Mouse (Mus musculus) brown adipose tissue, adult 24 weeks (tissue): ENCODE data around the gene Pld3. TPM values are rescaled to one million over a fixed set of nuclear protein-coding genes. Genes with fewer than 3 reads are reported as not detected.

Source experiments
- H3K27ac ChIP-seq: fragments of 200-500 bp; replicated peaks from 2 replicates; pipeline ENCODE4 v1.5.1; 2012; ENCODE audit warnings: low read depth, mild to moderate bottlenecking, low read length
- H3K4me1 ChIP-seq: fragments of 200-500 bp; 2 replicates; pipeline ENCODE4 v1.6.1; 2012; ENCODE audit warnings: low read length, mixed read lengths; ENCODE audit not compliant: control insufficient read depth, insufficient read depth, insufficient read length
- H3K4me3 ChIP-seq: fragments of 200-500 bp; 2 replicates; pipeline ENCODE4 v1.5.1; 2012; ENCODE audit warnings: low read depth, mild to moderate bottlenecking, low read length, moderate library complexity; ENCODE audit not compliant: insufficient read depth
- polyA plus RNA-seq: library from polyadenylated mRNA; stranded (reverse); fragments of >200 nt; gene quantifications from 2 replicates; pipeline ENCODE4 v1.2.4, GENCODE M21; 2012; ENCODE audit not compliant: missing spikeins, insufficient read depth, insufficient read length

Gene Pld3
- polyA plus RNA-seq: 23.5 and 27.8 TPM in 2 replicates

DNA sequence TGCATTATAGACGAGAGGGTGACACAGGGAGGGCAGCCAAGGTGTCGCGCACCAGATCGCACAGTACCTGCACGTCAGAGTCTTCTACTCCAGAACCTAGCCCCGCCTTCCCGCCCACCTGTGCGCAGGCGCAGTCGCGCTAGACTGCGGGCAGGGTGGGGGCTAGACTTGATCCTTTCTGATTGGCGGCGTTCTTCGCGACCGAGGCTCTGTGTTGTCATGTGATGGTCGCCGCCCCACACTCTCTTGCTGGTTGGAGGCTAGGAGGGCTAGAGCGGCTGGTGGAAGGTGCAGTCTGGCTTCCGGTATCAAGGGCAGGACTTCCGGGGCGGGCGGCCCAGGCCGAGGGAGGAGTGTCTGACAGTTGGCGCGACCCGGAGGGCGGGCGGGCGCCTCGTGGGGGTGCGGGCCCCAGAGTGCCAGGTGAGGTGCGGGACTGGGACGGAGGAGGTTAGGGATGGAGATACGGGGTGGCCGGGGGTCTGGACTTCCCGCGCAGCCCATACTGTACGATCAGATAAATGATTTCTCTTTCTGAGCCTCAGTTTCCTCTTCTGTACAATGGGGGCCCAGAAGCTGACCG is at the start of gene Pld3, which contains the start of gene 2310022A10Rik:
Pld3 (minus strand) TSS at position 288 of the 583 bp plus-strand sequence.
2310022A10Rik (plus strand) TSS at position 303 of the 583 bp plus-strand sequence.
- Histone ChIP-seq H3K27ac (peak within 1 kb of the TSS; percentile 39; the same call in 1 of the 2 replicates), H3K4me3 (peak within 1 kb of the TSS; percentile 70), H3K4me1 (peaks cover 5% of the 10 kb centered on the region; the same call in 1 of the 2 replicates)

DNA sequence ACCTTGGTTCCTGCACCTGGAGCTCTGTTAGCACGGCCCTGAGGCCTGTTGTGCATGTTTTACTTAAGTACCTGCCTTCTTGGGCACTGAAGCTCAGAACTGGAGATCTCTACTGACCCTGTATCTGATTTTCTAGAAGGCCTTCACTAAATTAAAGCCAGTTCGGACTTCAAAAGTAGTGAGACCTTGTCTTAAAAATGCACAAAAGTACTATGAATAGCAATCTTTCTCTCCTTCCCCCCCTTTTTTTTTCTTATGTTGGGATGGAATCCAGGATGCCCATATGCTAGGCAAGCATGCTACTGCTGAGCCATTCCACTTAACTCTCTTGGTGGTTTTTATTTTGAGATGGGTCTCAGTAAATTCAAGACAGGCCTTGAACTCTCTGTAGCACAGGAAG is 49.1 kb upstream of the Pld3 start:
- Histone ChIP-seq H3K4me3 (no peak overlapping the region), H3K4me1 (peaks cover 29% of the 10 kb centered on the region), H3K27ac (no peak overlapping the region)

GRCm38 (mm10) chr7:27601628-27602027 is 48.6 kb upstream of the Pld3 start:
- Histone ChIP-seq H3K4me3 (no peak overlapping the region), H3K27ac (no peak overlapping the region), H3K4me1 (peaks cover 34% of the 10 kb centered on the region)

- Histone ChIP-seq H3K4me3 (no peak overlapping the region), H3K4me1 (peaks cover 37% of the 10 kb centered on the region), H3K27ac (no peak overlapping the region)
These were observed 45.0 kb upstream of the Pld3 start for GRCm38 (mm10) chr7:27598053-27598452.

- Histone ChIP-seq H3K4me3 (no peak overlapping the region), H3K27ac (peak overlapping the region; percentile 62), H3K4me1 (peaks cover 32% of the 10 kb centered on the region)
These were observed 43.8 kb upstream of the Pld3 start for GRCm38 (mm10) chr7:27596586-27597503.

DNA sequence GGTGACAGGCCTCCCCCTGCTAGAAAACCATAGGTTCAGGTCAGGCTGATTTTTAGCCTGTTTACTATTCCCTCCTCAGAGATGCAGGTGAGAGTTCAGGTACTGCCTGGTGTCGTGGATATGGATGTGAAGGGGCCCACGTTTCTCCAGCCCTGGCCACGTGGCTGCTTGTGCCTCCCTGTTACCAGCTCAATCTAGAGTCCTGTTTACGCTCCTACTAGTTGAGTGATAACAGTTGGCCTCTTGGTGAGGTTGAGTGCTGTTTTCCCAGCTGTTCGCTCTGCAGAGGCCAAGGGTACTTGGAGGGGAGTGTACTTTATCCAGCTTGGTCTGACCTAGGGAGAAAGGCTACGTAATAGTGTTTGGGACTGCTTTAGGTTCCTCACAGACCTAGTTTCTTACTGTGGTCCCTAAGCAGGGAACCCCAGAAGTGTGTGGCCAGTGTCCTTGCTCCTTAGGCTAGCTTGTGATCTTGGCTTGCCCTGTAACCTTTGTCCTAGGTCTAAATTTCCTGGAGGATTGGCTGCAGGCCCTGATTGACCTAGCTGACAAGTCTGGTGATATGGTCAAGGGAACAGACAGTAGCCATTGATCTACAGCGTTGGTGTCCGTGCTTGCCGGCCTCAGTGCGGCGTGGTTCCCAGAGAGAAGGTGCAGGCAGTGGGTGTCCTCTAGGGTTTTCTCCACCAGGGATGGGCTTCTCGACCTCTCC is 40.1 kb upstream of the Pld3 start:
- Histone ChIP-seq H3K4me3 (peak overlapping the region; percentile 97), H3K27ac (peak overlapping the region; percentile 98), H3K4me1 (peaks cover 25% of the 10 kb centered on the region)

DNA sequence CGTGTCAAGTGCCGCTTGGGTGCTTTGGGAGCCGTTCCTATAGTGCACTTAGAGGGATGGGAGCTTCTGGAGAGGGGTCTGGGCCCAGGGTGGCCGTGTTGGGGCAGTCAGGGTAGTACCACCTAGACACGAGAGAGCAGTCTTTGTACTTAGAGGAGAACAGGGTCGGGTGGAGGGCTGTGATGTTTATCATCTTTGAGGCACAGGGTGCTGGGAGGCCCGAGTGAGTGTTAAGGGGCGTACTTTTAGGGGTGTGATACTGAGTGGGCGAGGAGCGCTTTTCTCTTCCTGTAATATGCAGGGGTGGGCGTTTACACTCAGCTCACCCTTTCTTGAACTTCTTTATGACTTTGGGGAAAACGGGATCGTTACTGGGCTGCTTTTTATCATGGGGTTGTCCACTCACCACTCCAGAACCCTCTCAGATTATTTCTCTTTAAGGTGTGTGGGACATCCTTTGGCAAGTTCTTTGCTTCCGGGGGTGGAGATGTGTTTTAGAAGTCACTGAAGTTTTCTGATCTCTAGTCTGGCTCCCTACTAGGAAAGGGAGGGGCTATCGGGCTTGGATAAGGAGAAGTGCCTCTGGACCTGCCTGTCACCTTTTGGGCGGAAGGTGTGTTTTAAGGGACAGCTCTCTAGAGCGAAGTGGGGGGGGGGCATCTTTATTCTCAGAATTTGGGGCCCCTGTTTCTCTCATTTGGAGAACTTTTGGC is 39.4 kb upstream of the Pld3 start:
- Histone ChIP-seq H3K4me1 (peaks cover 17% of the 10 kb centered on the region), H3K27ac (peak overlapping the region; percentile 98), H3K4me3 (peak overlapping the region; percentile 97)

DNA sequence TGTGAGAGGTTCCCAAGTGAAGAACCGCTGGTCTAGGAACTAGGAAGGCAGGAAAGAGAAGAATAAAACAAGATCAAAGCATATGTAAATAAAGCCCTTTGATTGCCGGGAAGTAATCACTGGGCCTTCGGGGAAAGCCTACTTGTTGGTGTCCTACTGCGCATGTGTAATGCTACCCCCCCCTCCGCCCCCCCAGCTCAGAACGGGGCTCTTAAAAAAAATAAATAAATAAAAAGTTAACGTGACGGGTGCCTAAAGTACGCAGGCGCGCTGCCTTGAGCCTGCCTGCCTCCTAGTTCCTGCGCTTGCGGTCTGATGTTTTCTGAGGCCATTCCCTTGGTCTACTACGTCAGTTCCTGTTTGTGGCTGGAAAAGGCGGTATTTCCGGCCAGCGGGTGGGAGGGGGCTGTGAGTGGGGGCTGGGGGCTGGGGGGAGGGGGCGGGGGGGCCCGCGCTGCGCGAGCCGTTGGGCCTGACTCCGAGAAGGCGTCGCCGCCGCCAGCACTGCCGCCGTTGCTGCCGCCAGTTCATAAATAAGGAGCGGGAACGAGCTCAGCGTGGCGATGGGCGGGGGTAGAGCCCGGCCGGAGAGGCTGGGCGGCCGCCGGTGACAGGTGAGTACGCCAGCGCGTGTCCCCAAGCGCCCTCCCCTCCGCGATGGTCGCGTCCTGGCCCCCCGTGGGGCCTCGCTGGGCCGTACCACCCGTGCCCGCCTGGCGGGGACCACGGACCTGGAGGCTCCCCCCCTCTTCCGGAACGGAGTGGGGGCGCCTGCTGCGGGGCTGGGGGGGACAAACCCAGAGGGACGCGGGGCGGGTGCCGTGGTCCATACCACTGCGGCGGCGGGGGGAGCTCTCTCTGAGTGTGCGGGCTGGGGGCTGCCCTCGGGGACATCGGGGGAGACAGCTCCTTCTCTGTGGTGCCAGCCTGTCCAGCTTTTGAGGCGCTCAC is 38.5 kb upstream of the Pld3 start, which contains the start of gene Akt2:
Akt2 (plus strand) TSS at position 287 of the 951 bp plus-strand sequence.
- Histone ChIP-seq H3K4me3 (peak within 1 kb of the TSS; percentile 97), H3K27ac (peak within 1 kb of the TSS; percentile 98), H3K4me1 (peaks cover 9% of the 10 kb centered on the region)

DNA sequence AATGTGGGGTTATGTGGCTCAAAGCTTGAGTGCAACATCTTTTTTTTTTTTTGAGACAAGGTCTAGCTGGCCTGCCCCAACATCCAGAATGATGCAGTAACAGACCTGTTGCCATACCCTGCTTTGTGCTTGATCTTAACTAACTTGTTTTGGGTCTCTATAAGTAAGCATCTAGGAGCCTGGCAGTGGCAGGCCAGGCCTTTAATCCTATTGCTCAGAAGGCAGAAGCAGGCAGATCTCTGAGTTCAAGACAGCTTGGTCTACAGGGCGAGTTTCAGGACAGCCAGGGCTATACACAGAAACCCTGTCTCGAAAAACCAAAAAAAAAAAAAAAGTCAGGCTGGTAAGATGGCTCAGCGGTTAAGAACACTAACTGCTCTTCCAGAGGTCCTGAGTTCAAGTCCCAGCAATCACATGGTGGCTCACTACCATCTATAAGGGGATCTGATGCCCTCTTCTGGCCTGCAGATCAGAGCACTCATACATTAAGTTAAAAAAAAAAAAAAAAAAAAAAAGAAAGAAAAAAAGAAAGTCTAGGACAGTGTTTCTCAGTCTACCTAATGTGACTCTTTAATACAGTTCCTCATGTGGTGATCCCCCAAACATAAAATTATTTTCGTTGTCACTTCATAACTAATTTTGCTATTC is 37.7 kb upstream of the Pld3 start:
- Histone ChIP-seq H3K4me3 (peak overlapping the region; percentile 42; the same call in 1 of the 2 replicates), H3K27ac (peak overlapping the region; percentile 81), H3K4me1 (peaks cover 4% of the 10 kb centered on the region; the same call in 1 of the 2 replicates)

GRCm38 (mm10) chr7:27590088-27590487 is 37.1 kb upstream of the Pld3 start:
- Histone ChIP-seq H3K4me1 (0 out of 2 replicates have a peak, but pooled peaks cover 3% of the 10 kb centered on the region), H3K4me3 (no peak overlapping the region), H3K27ac (no peak overlapping the region)

DNA sequence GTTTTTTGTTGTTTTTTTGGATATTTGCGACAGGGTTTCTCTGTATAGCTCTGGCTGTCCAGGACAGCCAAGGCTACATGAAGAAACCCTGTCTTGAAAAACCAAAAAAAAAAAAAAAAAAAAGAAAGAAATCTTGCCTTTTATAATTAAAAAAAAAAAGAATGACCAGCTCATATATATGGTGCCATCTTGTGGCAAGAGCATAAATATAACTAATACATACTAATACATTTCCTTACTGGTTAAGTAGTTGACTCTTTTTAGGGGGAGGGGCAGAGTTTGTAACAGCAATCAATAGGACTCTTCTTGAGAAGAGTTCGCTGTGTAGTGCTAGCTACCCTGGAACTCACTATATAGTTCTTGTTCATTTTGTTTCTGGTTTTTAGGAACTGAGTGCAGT is 34.7 kb upstream of the Pld3 start:
- Histone ChIP-seq H3K4me1 (no peaks in the 10 kb centered on the region), H3K27ac (0 out of 2 replicates have a peak overlapping the region, but pooled peaks have one; percentile 34), H3K4me3 (no peak overlapping the region)

DNA sequence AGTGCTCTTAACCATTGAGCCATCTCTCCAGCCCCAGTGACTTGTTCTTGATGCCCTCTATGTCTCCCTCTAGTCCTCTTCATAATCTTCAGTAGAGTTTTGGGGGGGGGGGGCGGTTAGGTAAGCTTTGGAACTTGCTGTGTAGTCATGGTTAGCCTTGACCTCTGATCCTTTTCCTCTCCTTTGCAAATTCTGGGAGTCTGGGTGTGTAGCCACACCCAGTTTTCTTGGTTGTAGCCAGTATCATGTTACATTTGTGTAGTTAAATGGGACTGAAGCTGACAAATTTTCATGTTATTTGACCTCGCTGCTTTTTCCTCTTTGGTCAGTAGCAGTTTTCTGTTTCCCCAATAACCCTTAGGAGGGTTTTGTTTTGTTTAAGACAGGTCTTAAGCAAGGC is 33.8 kb upstream of the Pld3 start:
- Histone ChIP-seq H3K27ac (no peak overlapping the region; the same call in 1 of the 2 replicates), H3K4me3 (no peak overlapping the region), H3K4me1 (no peaks in the 10 kb centered on the region)
